Mouse (Mus musculus): ENCODE data around the gene Ticam1. TPM values are rescaled to one million over a fixed set of nuclear protein-coding genes. Genes with fewer than 3 reads are reported as not detected.
"Not testable (repeated sequence)": the region's sequence is repeated elsewhere in the genome, so short reads cannot be mapped to it uniquely, and the experiment has no call there.

Ticam1 gene
- polyA plus RNA-seq, 1 experiment from 2014 or later = 2.2 TPM

DNA sequence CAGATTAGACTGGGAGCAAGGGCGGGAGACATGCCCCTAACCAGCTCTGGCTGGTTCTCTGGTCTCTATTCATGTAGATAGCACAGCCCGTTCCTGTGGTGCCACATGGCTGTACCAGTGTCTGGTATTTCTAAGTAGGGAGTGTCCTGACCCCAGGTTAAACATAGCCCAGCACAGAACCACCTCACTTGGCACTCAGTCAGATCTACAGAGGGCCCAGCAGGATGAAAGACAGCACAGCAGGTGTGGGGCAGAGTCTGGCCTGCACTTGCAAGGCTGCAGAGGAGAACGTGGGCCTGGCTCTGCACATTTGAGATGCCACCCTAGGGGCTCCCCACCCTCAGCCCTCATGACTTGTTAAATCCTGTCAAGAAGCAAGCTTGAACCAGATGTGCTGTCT lies 15.4 kb downstream of the Ticam1 start:
- Histone ChIP-seq H3K4me3 (ENCODE audit: low read depth, low read length) (no peak overlapping the region), H3K27me3 (replicated peaks; ENCODE audit: control insufficient read depth, insufficient read depth, low read length) (no peaks in the 10 kb centered on the region), H3K4me2 (ENCODE audit: low read length) (no peak overlapping the region), H3K27ac (ENCODE audit: low read depth, low read length) (no peak overlapping the region), H3K9me3 (replicated peaks; ENCODE audit: control insufficient read depth, low read length) (no peaks in the 10 kb centered on the region), H3K36me3 (ENCODE audit: control insufficient read depth, insufficient read depth, low read length) (peaks cover 63% of the 10 kb centered on the region), H3K9ac (ENCODE audit: low read length) (no peak overlapping the region), H3K4me1 (ENCODE audit: control insufficient read depth, insufficient read depth, low read length) (peaks cover 4% of the 10 kb centered on the region)
- 71% methylated on average over 3 of the region's 3 CpGs for WGBS
- ATAC-seq = no peak
- DNase-seq (ENCODE audit: low spot score) = no peak

DNA sequence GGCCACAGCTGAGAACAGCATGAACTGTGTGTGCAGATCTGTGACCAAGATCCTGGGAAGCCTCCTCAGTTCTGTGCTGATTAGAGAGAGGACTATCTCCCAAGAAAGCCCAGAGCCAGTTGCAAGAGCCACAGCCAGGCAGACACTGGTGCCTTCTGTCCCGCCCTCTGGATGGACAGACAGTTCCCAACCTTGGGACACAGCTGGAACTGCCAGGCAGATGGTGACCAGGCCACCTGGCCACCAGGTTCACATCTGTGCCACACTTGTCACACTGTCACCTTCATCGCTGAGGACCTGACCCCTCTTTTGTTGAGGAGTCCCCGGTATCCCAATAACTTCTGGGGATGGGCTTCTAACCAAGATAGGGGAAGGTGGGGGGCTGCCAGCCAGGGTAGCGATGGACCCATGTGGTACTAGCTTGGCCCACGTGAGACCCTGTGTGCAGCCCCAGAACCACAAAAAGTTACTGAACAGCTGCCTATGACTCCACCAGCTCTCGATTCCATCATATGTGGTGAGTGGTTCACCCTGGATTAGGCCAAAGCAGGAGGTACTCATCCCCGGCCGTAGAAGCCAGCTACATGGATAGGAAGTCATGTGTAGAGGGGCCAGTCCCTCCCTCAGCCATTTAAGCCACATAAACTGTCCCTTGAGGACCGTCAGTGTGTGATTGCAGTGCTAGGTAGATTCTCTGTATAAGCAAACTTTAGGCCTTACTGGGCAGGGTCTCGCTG lies 17.1 kb downstream of the Ticam1 start:
- H3K9me3 ChIP-seq (replicated peaks; ENCODE audit: control insufficient read depth, low read length) = no peaks in the 10 kb centered on the region
- 93% methylated on average over 10 of the region's 10 CpGs for WGBS
- DNase-seq (ENCODE audit: low spot score) = no peak

GRCm38 (mm10) chr17:56258812-56259211 lies 17.8 kb downstream of the Ticam1 start:
- not testable (repeated sequence) for H3K9me3 ChIP-seq (replicated peaks; ENCODE audit: control insufficient read depth, low read length); H3K4me1 ChIP-seq (ENCODE audit: control insufficient read depth, insufficient read depth, low read length); H3K9ac ChIP-seq (ENCODE audit: low read length); H3K27me3 ChIP-seq (replicated peaks; ENCODE audit: control insufficient read depth, insufficient read depth, low read length); H3K4me3 ChIP-seq (ENCODE audit: low read depth, low read length); ATAC-seq; H3K27ac ChIP-seq (ENCODE audit: low read depth, low read length); DNase-seq (ENCODE audit: low spot score); H3K4me2 ChIP-seq (ENCODE audit: low read length)
- WGBS = 79% methylated on average over 2 of the region's 2 CpGs
- H3K36me3 ChIP-seq (ENCODE audit: control insufficient read depth, insufficient read depth, low read length) = peaks cover 55% of the 10 kb centered on the region

More for the DNA sequence above, 17.1 kb downstream of the Ticam1 start:
- no peak overlapping the region for H3K4me2 ChIP-seq (ENCODE audit: low read length)
- H3K36me3 ChIP-seq (ENCODE audit: control insufficient read depth, insufficient read depth, low read length) = peaks cover 55% of the 10 kb centered on the region
- peaks cover 4% of the 10 kb centered on the region for H3K4me1 ChIP-seq (ENCODE audit: control insufficient read depth, insufficient read depth, low read length)
- H3K9ac ChIP-seq (ENCODE audit: low read length) = no peak overlapping the region
- no peak overlapping the region for H3K4me3 ChIP-seq (ENCODE audit: low read depth, low read length)
- no peaks in the 10 kb centered on the region for H3K27me3 ChIP-seq (replicated peaks; ENCODE audit: control insufficient read depth, insufficient read depth, low read length)
- no peak overlapping the region for H3K27ac ChIP-seq (ENCODE audit: low read depth, low read length)
- no peak for ATAC-seq

GRCm38 (mm10) chr17:56258269-56258668 lies 18.3 kb downstream of the Ticam1 start:
- H3K4me1 ChIP-seq (ENCODE audit: control insufficient read depth, insufficient read depth, low read length); H3K4me2 ChIP-seq (ENCODE audit: low read length); H3K9ac ChIP-seq (ENCODE audit: low read length); H3K27me3 ChIP-seq (replicated peaks; ENCODE audit: control insufficient read depth, insufficient read depth, low read length); ATAC-seq; H3K9me3 ChIP-seq (replicated peaks; ENCODE audit: control insufficient read depth, low read length); DNase-seq (ENCODE audit: low spot score); H3K4me3 ChIP-seq (ENCODE audit: low read depth, low read length); H3K27ac ChIP-seq (ENCODE audit: low read depth, low read length): not testable (repeated sequence)
- 96% methylated on average over 19 of the region's 19 CpGs for WGBS
- peaks cover 54% of the 10 kb centered on the region for H3K36me3 ChIP-seq (ENCODE audit: control insufficient read depth, insufficient read depth, low read length)

DNA sequence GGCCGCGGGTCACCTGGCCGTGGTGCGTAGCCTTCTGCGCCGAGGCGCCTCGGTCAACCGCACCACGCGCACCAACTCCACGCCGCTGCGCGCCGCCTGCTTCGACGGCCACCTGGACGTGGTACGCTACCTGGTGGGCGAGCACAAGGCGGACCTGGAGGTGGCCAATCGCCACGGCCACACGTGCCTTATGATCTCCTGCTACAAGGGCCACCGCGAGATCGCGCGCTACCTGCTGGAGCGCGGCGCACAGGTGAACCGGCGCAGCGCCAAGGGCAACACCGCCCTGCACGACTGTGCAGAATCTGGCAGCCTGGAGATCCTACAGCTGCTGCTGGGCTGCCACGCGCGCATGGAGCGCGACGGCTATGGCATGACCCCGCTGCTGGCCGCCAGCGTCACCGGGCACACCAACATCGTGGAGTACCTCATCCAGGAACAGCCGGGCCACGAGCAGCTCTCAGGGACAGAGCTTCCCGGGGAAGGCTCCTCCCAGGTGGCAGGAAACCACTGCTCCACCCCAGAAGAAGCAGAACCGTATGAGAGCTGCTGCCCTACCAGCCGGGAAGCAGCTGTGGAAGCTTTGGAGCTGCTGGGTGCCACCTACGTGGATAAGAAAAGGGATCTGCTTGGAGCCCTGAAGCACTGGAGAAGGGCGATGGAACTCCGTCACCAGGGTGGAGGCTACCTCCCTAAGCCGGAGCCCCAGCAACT lies 19.2 kb downstream of the Ticam1 start:
- H3K27ac ChIP-seq (ENCODE audit: low read depth, low read length) = no peak overlapping the region
- no peaks in the 10 kb centered on the region for H3K9me3 ChIP-seq (replicated peaks; ENCODE audit: control insufficient read depth, low read length)
- H3K4me1 ChIP-seq (ENCODE audit: control insufficient read depth, insufficient read depth, low read length) = peaks cover 4% of the 10 kb centered on the region

DNA sequence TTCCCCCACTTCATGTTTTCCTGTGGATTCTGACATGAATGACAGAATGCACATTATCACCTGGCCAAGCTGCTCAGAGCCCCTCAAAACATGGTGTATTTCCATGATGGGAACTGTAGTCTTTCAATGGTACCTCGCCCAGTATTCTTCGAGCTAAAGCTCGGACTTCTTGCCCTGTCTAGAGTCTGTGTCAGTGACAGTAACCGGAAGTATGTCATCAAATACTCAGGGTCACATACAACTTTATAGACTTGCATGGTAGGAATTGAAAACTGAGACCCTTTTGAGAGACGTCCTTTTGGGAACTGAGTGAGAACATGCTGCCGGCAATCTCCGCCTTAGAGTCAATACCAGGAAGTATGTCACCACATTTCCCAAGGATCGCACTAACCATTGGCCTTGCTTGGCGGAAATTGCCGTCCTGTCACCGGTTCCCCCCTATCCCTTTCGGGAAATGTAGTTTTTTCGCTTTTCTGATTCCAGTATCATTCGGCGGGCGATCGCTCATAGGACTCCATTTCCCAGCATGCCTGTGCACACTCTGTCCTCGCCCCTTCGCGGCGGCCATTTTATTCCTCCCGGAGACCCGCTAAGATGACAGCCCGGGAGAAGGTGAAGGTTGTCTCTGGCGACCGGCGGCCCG lies 20.2 kb downstream of the Ticam1 start, which contains the start of gene Fem1a:
TSS of gene Fem1a (plus strand) at position 572 of the 643 bp plus-strand sequence.
- peak within 1 kb of the TSS; percentile 85 for H3K27ac ChIP-seq (ENCODE audit: low read depth, low read length)
- no peaks in the 10 kb centered on the region for H3K27me3 ChIP-seq (replicated peaks; ENCODE audit: control insufficient read depth, insufficient read depth, low read length)
- DNase-seq (ENCODE audit: low spot score) (peak; percentile 100), ATAC-seq (peak; percentile 92)
- peaks cover 35% of the 10 kb centered on the region for H3K36me3 ChIP-seq (ENCODE audit: control insufficient read depth, insufficient read depth, low read length)
- H3K4me1 ChIP-seq (ENCODE audit: control insufficient read depth, insufficient read depth, low read length) = peaks cover 5% of the 10 kb centered on the region
- peak within 1 kb of the TSS; percentile 67 for H3K9ac ChIP-seq (ENCODE audit: low read length)
- peak within 1 kb of the TSS; percentile 92 for H3K4me2 ChIP-seq (ENCODE audit: low read length)
- under 1% methylated on average over 28 of the region's 28 CpGs for WGBS
- H3K4me3 ChIP-seq (ENCODE audit: low read depth, low read length) = peak within 1 kb of the TSS; percentile 59
- no peaks in the 10 kb centered on the region for H3K9me3 ChIP-seq (replicated peaks; ENCODE audit: control insufficient read depth, low read length)

More for the DNA sequence above, 19.2 kb downstream of the Ticam1 start:
- WGBS = 15% methylated on average over 48 of the region's 58 CpGs
- H3K36me3 ChIP-seq (ENCODE audit: control insufficient read depth, insufficient read depth, low read length) = peaks cover 45% of the 10 kb centered on the region
- peak overlapping the region; percentile 59 for H3K4me3 ChIP-seq (ENCODE audit: low read depth, low read length)
- no peak for DNase-seq (ENCODE audit: low spot score)
- peak overlapping the region; percentile 67 for H3K9ac ChIP-seq (ENCODE audit: low read length)
- peak overlapping the region; percentile 92 for H3K4me2 ChIP-seq (ENCODE audit: low read length)
- ATAC-seq = no peak
- no peaks in the 10 kb centered on the region for H3K27me3 ChIP-seq (replicated peaks; ENCODE audit: control insufficient read depth, insufficient read depth, low read length)

DNA sequence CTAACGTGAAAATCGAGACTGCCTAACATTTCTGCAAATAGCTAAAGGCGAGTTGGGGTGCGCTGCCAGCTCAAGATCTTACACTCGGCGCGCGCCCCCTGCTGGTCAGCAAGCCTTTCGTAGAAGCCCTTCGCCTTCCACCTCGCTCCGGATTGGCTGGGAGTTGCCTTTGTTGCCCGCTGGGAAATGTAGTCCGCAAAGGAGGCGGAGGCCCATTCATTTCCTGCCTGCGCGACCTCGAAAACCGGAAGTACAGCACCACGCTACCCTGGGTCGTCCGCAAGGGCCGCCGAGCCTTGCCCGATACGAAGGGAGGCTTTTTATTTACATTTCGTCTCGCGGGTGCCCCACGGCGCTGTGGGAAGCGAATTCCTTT lies 20.7 kb downstream of the Ticam1 start:
- WGBS = under 1% methylated on average over 32 of the region's 32 CpGs
- Histone ChIP-seq H3K4me1 (ENCODE audit: control insufficient read depth, insufficient read depth, low read length) (peaks cover 8% of the 10 kb centered on the region), H3K27me3 (replicated peaks; ENCODE audit: control insufficient read depth, insufficient read depth, low read length) (no peaks in the 10 kb centered on the region)

GRCm38 (mm10) chr17:56255429-56255828 lies 21.2 kb downstream of the Ticam1 start:
- ATAC-seq (peak; percentile 11; the same call in 1 of the 2 replicates), DNase-seq (ENCODE audit: low spot score) (peak; percentile 50)
- Histone ChIP-seq H3K9ac (ENCODE audit: low read length) (peak overlapping the region; percentile 30), H3K36me3 (ENCODE audit: control insufficient read depth, insufficient read depth, low read length) (peaks cover 26% of the 10 kb centered on the region), H3K27ac (ENCODE audit: low read depth, low read length) (0 out of 2 replicates have a peak overlapping the region, but pooled peaks have one; percentile 22), H3K9me3 (replicated peaks; ENCODE audit: control insufficient read depth, low read length) (no peaks in the 10 kb centered on the region), H3K4me1 (ENCODE audit: control insufficient read depth, insufficient read depth, low read length) (peaks cover 11% of the 10 kb centered on the region), H3K27me3 (replicated peaks; ENCODE audit: control insufficient read depth, insufficient read depth, low read length) (no peaks in the 10 kb centered on the region), H3K4me3 (ENCODE audit: low read depth, low read length) (peak overlapping the region; percentile 59; the same call in 1 of the 2 replicates), H3K4me2 (ENCODE audit: low read length) (peak overlapping the region; percentile 92)
- WGBS = 18% methylated on average over 9 of the region's 9 CpGs

More for the DNA sequence above, 20.7 kb downstream of the Ticam1 start:
- Histone ChIP-seq H3K9ac (ENCODE audit: low read length) (peak overlapping the region; percentile 54), H3K9me3 (replicated peaks; ENCODE audit: control insufficient read depth, low read length) (no peaks in the 10 kb centered on the region), H3K27ac (ENCODE audit: low read depth, low read length) (peak overlapping the region; percentile 85), H3K36me3 (ENCODE audit: control insufficient read depth, insufficient read depth, low read length) (peaks cover 30% of the 10 kb centered on the region), H3K4me3 (ENCODE audit: low read depth, low read length) (peak overlapping the region; percentile 59), H3K4me2 (ENCODE audit: low read length) (peak overlapping the region; percentile 92)
- peak; percentile 100 for DNase-seq (ENCODE audit: low spot score)
- peak; percentile 94 for ATAC-seq

All from forebrain, embryonic 14.5 days (tissue).